Mouse (Mus musculus) erythroblast, embryonic 14.5 days (primary cell): ENCODE data around the gene Grb14.

Experiments
- GATA1 ChIP-seq: IDR thresholded peaks from 2 replicates; pipeline ENCODE4 v1.6.1; 2012; ENCODE audit warnings: low read length, inconsistent platforms, mixed read lengths
- TAL1 ChIP-seq: IDR thresholded peaks from 3 replicates; pipeline ENCODE4 v1.6.1; 2012; ENCODE audit warnings: low read length, inconsistent platforms, mixed read lengths

GRCm38 (mm10) chr2:64947484-64947883 lies 77.3 kb downstream of the Grb14 start:
- no peak for TF ChIP-seq GATA1
- TF ChIP-seq TAL1, result no peak
